Mouse (Mus musculus) heart, embryonic 16.5 days (tissue): ENCODE measurements around the gene Clec16a. TPM values are rescaled to one million over a fixed set of nuclear protein-coding genes. Genes with fewer than 3 reads are reported as not detected.
A peak's percentile ranks its signal among the peaks of the same experiment; 100 is the strongest.

Experiments
- ATAC-seq: fragments of 200-750 bp; cut with Nextera tagmentation; replicated peaks from 2 replicates; pipeline ENCODE4 v1.8.0; 2017; ENCODE audit warnings: moderate number of reproducible peaks; ENCODE audit not compliant: insufficient read depth, low FRiP score; ENCODE audit errors: extremely low read depth
- H3K27ac ChIP-seq: fragments of 300-500 bp; sonication (generic); 2 replicates; pipeline ENCODE4 v1.5.1; 2014; ENCODE audit warnings: mild to moderate bottlenecking, low read length, control low read depth, moderate library complexity
- H3K27me3 ChIP-seq: fragments of 300-500 bp; sonication (generic); 2 replicates; pipeline ENCODE4 v1.6.1; 2014; ENCODE audit warnings: low read length, mixed read lengths; ENCODE audit not compliant: control insufficient read depth, insufficient read depth
- H3K36me3 ChIP-seq: fragments of 300-500 bp; sonication (generic); 2 replicates; pipeline ENCODE4 v1.6.1; 2014; ENCODE audit not compliant: control insufficient read depth, insufficient read depth
- H3K4me1 ChIP-seq: fragments of 300-500 bp; sonication (generic); 2 replicates; pipeline ENCODE4 v1.6.1; 2014; ENCODE audit warnings: low read length, mixed read lengths; ENCODE audit not compliant: control insufficient read depth, insufficient read depth
- H3K4me2 ChIP-seq: fragments of 300-500 bp; sonication (generic); 2 replicates; pipeline ENCODE4 v1.6.1; 2014; ENCODE audit warnings: low read depth, mild to moderate bottlenecking, control low read depth, low read length
- H3K4me3 ChIP-seq: fragments of 300-500 bp; sonication (generic); 2 replicates; pipeline ENCODE4 v1.5.1; 2014; ENCODE audit warnings: mild to moderate bottlenecking, control low read depth, low read length
- H3K9ac ChIP-seq: fragments of 300-500 bp; sonication (generic); 2 replicates; pipeline ENCODE4 v1.6.1; 2014; ENCODE audit warnings: low read length, control low read depth
- H3K9me3 ChIP-seq: fragments of 300-500 bp; sonication (generic); replicated peaks from 2 replicates; pipeline ENCODE4 v1.6.1; 2016; ENCODE audit warnings: low read length; ENCODE audit not compliant: control insufficient read depth
- WGBS: fragments of 180-500 bp; shearing (Covaris S2); extraction: QIAGEN DNeasy Blood & Tissue Kit; methylation state at CpG from one replicate; pipeline ENCODE4 v1.1.7; 2014; 5-methylcytosine and 5-hydroxymethylcytosine counted together
- polyA plus RNA-seq: library from polyadenylated mRNA; unstranded; fragments of >200 nt; fragmentation: Nextera tagmentation; extraction: Ambion mirVana; gene quantifications from 2 replicates; pipeline ENCODE4 v1.2.1, GENCODE M21; 2015

The Clec16a gene
- polyA plus RNA-seq, 1 experiment from 2014 or later: 32.6 TPM

DNA sequence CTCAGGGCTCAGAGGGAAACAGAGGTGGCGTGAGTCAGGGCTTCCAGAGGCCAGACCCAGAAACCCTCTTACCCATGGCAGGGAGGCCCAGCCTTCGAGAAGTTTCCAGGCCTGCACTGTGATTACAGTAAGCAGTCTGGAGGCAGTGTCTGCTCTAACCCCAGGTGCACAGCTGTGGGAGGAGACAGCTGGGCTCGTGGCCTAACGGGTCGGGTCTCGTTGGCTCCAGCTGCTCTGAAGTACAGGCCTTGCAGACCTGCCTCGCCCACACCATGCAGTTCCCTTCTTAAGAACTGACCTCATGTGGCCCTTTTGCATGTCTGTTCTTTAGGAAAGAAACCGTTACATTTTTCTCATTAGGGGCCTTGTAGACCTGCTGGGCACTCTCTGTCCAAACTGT lies 123.3 kb downstream of the Clec16a start:
- Histone ChIP-seq H3K27ac (no peak overlapping the region), H3K27me3 (no peaks in the 10 kb centered on the region), H3K9me3 (no peaks in the 10 kb centered on the region), H3K9ac (no peak overlapping the region), H3K4me3 (no peak overlapping the region), H3K4me1 (peaks cover 44% of the 10 kb centered on the region), H3K4me2 (no peak overlapping the region), H3K36me3 (no peaks in the 10 kb centered on the region)
- WGBS: 71% methylated on average over 8 of the region's 8 CpGs
- ATAC-seq: no peak; the same call in 1 of the 2 replicates

DNA sequence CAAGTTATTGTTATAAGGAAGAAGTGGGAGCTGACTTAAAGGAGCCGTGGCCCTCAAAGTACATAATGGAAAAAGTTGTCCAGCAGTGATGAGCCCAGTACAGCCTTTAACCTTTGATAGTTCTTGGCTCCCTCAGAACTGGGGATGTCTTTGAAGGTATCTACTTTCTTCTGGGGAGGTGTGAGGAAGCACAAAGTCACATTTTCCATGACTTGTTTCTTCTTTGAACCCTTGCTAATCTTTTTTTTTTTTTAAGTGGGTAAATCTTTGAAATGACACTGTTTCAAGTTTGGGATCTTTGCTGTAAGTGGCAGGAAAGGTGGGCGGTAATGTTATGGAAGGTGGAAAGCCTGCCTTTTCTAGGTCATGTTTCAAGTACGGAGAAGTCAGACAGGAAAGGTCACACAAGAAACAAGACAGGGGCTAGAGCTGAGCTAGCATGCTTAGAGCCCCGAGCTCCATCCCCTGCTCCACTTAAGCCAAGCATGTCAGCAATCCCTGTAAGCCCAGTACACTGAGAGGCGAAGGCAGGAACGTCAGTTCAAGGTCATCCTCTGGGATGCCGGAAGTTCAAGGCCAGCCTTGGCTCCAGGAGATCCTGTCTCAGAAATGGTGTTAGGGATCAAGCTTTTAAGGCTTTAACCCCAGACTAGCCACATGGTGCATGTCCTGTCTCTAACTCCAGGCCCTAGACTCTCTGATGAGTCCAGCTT lies 124.0 kb downstream of the Clec16a start:
- Histone ChIP-seq H3K9me3 (no peaks in the 10 kb centered on the region), H3K4me3 (no peak overlapping the region), H3K9ac (no peak overlapping the region), H3K36me3 (no peaks in the 10 kb centered on the region), H3K4me2 (no peak overlapping the region), H3K27ac (peak overlapping the region; percentile 66), H3K27me3 (no peaks in the 10 kb centered on the region), H3K4me1 (peaks cover 48% of the 10 kb centered on the region)
- no peak for ATAC-seq
- 50% methylated on average over 7 of the region's 7 CpGs for WGBS

DNA sequence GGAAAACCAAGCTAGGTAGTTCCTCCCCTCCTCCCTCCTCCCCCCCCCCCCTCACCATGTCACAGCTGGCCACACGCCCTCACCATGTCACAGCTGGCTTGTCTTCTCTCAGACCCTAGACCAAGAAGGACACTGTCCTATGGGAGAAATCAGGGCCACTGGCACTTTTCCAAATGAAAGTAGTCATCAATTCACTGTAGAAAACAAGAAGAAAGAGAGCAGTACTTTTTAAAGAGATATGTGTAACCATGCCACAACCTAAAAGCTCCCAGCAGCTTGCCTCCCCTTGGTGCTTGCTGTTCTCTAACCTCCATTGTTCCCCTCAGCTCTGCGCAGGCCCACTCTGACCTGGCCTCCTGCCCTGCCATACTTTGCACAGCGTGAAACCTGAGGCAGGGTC lies 124.8 kb downstream of the Clec16a start:
- ATAC-seq: no peak
- H3K4me1 ChIP-seq: peaks cover 45% of the 10 kb centered on the region
- no peaks in the 10 kb centered on the region for H3K9me3 ChIP-seq
- H3K27ac ChIP-seq: no peak overlapping the region; the same call in 1 of the 2 replicates
- H3K4me2 ChIP-seq: no peak overlapping the region
- WGBS: 70% methylated on average over 3 of the region's 3 CpGs
- no peak overlapping the region for H3K9ac ChIP-seq
- H3K36me3 ChIP-seq: no peaks in the 10 kb centered on the region
- H3K27me3 ChIP-seq: no peaks in the 10 kb centered on the region
- no peak overlapping the region for H3K4me3 ChIP-seq

DNA sequence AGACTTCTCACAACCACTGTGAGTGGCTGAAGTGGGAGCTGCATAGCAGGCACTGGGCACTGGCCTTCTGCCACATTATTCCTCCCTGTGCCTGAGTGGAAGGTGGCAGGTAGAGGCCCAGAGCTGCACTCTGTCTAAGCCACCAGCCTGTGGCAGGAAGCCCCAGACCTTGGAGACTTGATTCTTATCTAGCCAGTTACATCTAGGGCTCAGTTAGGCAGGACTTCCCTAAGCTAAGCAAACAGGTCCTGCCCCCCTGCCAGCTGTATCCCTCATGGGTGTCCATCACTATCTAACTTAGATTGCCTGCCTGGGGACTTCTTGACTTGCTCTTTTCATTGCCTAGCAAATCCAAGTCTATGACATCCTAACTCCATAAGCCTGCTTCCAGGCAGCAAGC lies 127.4 kb downstream of the Clec16a start:
- Histone ChIP-seq H3K36me3 (no peaks in the 10 kb centered on the region), H3K27me3 (no peaks in the 10 kb centered on the region)

DNA sequence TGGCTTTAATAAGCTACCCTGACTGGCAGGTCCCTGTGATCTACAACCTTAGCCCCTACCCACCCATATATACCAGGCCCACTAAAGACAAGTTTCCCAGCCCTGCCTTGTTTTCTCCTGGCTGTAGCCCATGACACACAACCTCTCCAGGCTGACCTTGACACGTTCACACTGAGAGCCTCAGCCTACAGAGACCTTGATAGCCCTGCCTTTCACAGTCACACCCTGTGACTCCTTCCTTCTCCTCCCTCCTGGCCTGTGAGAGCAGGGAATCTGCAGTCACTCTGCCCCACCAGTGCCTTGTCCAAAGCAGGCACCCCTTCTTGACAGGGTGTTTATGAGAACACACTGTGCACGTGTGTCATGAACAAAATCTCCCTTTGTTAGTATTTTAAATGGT lies 128.9 kb downstream of the Clec16a start:
- 23% methylated on average over 2 of the region's 2 CpGs for WGBS
- Histone ChIP-seq H3K9me3 (no peaks in the 10 kb centered on the region), H3K9ac (peak overlapping the region; percentile 18; the same call in 1 of the 2 replicates), H3K4me3 (no peak overlapping the region), H3K4me2 (no peak overlapping the region), H3K4me1 (peaks cover 40% of the 10 kb centered on the region), H3K27ac (peak overlapping the region; percentile 43), H3K36me3 (no peaks in the 10 kb centered on the region), H3K27me3 (no peaks in the 10 kb centered on the region)
- ATAC-seq: peak; percentile 35; the same call in 1 of the 2 replicates

More for the DNA sequence above, 127.4 kb downstream of the Clec16a start:
- Histone ChIP-seq H3K4me2 (no peak overlapping the region), H3K27ac (no peak overlapping the region), H3K9ac (no peak overlapping the region), H3K4me3 (no peak overlapping the region), H3K4me1 (peaks cover 40% of the 10 kb centered on the region), H3K9me3 (no peaks in the 10 kb centered on the region)
- ATAC-seq: no peak

DNA sequence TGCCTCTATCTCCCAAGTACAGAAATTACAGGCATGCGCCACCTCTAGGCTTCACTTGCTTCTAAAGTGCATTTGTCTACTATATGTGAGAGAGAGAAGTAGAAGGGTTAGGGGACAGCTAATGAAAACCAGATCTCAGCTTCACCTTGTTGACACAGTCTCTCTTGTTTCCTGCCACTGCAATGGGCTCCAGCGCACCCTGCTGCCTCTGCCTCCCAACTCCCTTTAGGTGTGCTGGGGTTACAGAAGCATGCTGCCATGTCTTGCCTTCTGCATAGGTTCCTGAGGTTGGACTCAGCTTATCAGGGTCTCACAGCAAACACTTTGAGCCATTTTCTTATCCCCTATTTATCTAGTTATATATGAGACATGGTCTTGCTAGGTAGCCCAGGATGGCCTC lies 129.8 kb downstream of the Clec16a start:
- WGBS: 79% methylated on average over 2 of the region's 2 CpGs
- H3K4me1 ChIP-seq: peaks cover 32% of the 10 kb centered on the region
- H3K27me3 ChIP-seq: no peaks in the 10 kb centered on the region
- no peak overlapping the region for H3K9ac ChIP-seq
- H3K9me3 ChIP-seq: no peaks in the 10 kb centered on the region
- H3K36me3 ChIP-seq: no peaks in the 10 kb centered on the region
- ATAC-seq: no peak
- H3K4me2 ChIP-seq: no peak overlapping the region
- H3K27ac ChIP-seq: no peak overlapping the region
- H3K4me3 ChIP-seq: no peak overlapping the region

DNA sequence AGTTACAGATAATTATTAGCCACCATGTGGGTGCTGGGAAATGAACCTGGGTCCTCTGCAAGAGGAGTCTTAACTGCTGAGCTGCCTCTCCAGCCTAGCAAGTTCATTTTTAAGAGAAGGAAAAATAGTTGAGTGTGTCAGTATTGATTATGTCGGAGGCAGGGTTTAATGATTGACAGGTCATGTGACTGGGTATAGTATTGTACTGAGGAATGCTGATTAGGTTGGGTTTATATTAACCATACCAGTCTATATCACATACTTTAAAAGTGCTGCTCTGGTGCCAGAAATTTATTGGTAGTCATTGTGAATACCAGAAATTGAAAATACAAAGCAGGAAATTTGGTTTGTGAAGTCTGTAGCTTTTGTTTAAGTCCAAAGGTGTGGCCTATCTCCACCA lies 130.5 kb downstream of the Clec16a start:
- no peak overlapping the region for H3K4me3 ChIP-seq
- no peak overlapping the region for H3K4me2 ChIP-seq
- WGBS: 89% methylated on average over 1 of the region's 1 CpGs
- peaks cover 29% of the 10 kb centered on the region for H3K4me1 ChIP-seq
- no peak overlapping the region for H3K9ac ChIP-seq
- H3K27ac ChIP-seq: no peak overlapping the region
- no peaks in the 10 kb centered on the region for H3K9me3 ChIP-seq
- no peak for ATAC-seq
- H3K27me3 ChIP-seq: no peaks in the 10 kb centered on the region
- no peaks in the 10 kb centered on the region for H3K36me3 ChIP-seq

DNA sequence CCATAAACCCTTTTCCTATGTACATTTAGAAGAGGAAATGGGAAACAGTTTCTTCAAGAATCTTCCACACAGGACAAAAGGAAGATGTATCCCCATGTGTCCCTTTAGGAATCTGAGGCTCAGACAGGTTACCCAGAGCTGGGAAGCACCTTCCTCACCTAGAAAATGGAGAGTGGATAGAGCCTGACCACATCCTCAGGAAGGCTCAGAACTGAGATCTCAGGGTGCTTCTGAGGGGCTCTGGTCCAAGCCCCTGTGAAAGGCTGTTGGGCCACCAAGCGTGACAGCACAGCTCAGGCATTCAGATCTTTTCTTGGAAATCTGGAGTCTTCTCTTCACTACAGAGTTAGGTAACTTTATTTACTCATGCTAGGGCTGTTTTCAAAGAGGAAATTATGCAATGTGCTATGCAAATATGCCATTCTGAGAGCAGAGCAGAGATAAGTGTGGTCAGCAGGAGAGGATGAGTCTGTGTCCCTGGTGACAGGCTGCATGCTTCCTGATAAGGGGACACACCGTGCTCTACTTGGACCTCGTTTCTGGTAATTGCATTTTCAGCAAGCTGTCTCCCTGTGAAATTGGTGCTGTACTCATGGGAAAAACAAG lies 131.4 kb downstream of the Clec16a start:
- 40% methylated on average over 3 of the region's 3 CpGs for WGBS
- Histone ChIP-seq H3K4me1 (peaks cover 29% of the 10 kb centered on the region), H3K27ac (no peak overlapping the region), H3K9me3 (no peaks in the 10 kb centered on the region), H3K9ac (no peak overlapping the region), H3K36me3 (no peaks in the 10 kb centered on the region), H3K27me3 (no peaks in the 10 kb centered on the region), H3K4me3 (no peak overlapping the region), H3K4me2 (no peak overlapping the region)
- no peak for ATAC-seq

DNA sequence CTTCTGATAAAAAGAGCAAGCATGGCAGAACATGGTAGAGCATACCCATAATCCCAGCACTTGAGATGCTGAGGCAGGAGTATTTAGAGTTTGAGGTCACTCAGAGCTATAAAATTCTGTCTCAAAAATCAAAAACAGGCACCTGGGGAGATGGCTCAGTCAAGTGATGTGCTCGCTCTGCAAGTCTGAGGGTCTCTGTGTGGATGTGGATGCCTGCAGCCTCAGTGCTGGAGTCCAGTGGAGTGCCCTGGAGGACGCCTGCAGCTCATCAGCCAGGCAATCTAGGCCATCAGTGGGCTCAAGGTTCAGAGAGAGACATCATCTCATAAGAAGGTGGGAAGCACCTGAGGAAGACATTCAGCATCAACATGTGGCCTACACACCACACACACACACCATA lies 137.4 kb downstream of the Clec16a start:
- 96% methylated on average over 2 of the region's 2 CpGs for WGBS
- H3K9ac ChIP-seq: no peak overlapping the region
- no peak for ATAC-seq
- peaks cover 4% of the 10 kb centered on the region; the same call in 1 of the 2 replicates for H3K4me1 ChIP-seq
- H3K4me3 ChIP-seq: no peak overlapping the region
- no peaks in the 10 kb centered on the region for H3K36me3 ChIP-seq
- no peak overlapping the region for H3K4me2 ChIP-seq
- no peak overlapping the region for H3K27ac ChIP-seq
- H3K27me3 ChIP-seq: no peaks in the 10 kb centered on the region
- H3K9me3 ChIP-seq: no peaks in the 10 kb centered on the region
